Mouse (Mus musculus) mouse embryonic stem cell (cell line): ENCODE results near the gene Phgr1.

ENCODE experiments used
- in situ Hi-C, 2 experiments: fragments of 300-500 bp; cut with MboI; formaldehyde crosslinking; loops; 1 replicate in 1 of 2; 3 replicates in 1 of 2; pipeline ENCODE4 v1.14.3; 2019 to 2020; ENCODE audit warnings: low sequenced_read_pairs in 2 of 2, low pct_unique_long_range_greater_than_20kb in 1 of 2, mixed read lengths in 1 of 2; ENCODE audit not compliant: unreplicated experiment in 1 of 2

The Phgr1 gene

GRCm38 (mm10) chr2:118766041-118767033 is 6.2 kb upstream of the Phgr1 start:
- in situ Hi-C loops, result no loop called here

- in situ Hi-C loops, result no loop called here
These were observed 2.0 kb downstream of the Phgr1 start for GRCm38 (mm10) chr2:118774536-118774935.

DNA sequence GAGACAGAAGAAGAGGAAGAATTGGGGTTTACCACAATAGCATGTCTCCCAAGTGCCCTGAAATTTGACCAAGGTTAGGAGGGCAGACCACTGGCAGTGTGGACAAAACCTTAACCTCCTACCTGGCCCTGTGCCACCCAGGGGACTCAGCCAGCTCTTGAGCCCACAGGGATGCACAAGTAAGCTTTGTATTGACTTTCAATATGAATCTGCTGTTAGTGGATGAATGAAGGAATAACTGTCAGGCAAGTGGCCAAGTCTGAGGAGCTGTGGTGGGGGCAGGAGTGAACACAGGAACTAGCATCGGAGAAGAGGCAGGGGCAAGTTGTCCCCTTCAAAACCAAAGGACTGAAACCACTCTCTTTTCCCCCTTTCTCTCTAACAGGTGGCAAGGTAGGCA is 2.8 kb downstream of the Phgr1 start:
- in situ Hi-C loops, result no loop called here

DNA sequence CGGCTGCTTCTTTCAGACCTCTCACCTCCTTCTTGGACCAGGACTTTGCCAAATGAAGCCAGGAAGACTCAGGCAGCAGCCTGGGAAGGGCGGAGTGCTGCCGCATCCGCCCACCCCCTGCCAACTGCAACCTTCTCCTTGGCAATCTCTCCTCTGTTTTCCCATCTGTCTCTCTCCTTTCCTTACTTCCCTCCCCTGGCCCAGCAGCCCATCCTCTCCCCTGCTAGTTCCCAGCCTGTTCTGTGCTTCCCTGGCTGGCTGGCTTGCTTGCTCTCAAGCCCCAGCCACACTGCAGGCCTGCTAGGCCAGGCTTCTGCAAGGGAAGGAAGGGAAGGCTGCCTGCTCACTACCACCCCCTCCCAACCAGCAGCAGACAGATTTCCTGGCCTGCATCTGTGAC is 3.3 kb downstream of the Phgr1 start:
- in situ Hi-C loops, result no loop called here

GRCm38 (mm10) chr2:118776295-118776694 is 3.7 kb downstream of the Phgr1 start:
- in situ Hi-C loops, result no loop called here

GRCm38 (mm10) chr2:118778418-118778817 is 5.8 kb downstream of the Phgr1 start:
- in situ Hi-C loops, result no loop called here

DNA sequence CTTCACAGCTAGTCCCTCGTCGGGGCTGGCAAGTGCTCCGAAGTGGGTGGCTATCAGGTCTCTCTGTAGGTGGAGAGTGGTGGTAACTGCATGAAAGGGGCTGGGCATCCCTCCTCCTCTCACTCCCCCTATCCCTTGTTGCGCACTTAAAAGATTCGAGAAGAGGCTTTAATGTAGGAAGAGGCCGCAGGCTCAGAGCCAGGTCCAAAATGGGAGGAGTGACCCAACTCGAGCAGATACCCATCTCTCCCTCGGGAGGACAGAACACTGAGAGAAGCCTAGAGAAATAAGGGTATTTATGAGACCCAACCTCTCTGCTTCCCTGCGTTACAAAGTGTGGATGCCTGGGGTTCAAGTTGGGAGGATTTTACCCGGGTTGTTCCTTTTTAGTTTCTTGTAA is 6.5 kb downstream of the Phgr1 start:
- in situ Hi-C loops, result no loop called here

DNA sequence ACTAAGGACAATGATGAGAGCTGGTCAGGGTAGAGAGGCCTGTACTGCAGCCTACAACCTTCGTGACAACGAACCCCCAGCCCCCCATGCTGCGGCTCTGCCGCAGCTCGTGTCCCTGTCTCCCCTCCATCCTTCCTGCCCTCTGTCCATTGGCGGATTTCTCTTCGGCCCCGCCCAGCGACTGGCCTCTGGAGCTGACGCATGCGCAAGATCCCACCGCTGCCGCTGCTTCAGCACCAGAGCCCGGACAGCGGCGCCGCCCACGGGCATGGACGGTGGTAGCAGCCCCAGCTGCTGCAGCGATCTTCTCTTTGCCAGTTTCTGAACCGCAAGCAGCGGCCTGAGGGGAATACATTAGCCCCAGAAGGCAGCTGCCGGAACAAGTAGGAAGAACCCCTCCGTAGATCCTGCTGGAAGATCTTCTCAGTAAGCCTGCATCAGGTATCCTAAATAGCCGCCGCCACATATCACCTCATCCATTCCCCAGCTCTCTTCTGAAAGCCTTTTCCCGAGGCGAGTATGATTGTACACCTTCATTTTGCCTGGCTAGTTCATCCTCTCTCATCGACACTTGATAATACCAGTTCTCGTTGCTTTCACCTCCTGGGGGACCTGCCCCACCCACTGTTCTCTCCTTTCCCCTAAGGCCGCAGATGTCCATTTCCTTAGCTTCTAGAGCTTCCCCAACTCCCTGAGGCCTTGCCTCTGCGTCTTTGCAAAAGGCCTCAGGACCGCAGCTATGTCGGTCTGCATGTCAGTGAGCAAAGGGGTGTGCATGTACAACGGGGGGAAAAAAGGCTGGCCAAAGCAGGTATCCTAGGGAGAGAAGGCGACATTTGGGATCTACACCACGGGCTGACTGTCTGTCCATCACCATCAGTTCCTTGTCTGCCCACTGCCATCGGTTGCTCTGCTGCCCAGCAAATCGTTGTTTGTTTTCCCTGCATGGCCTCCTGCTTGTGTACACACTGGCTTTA is 7.2 kb downstream of the Phgr1 start, which contains the start of gene Disp2:
Gene Disp2, plus strand, starts transcription at position 216 of the 977 bp plus-strand sequence.
- in situ Hi-C loops, result no loop called here

GRCm38 (mm10) chr2:118781115-118781514 is 8.5 kb downstream of the Phgr1 start:
- in situ Hi-C loops, result no loop called here

DNA sequence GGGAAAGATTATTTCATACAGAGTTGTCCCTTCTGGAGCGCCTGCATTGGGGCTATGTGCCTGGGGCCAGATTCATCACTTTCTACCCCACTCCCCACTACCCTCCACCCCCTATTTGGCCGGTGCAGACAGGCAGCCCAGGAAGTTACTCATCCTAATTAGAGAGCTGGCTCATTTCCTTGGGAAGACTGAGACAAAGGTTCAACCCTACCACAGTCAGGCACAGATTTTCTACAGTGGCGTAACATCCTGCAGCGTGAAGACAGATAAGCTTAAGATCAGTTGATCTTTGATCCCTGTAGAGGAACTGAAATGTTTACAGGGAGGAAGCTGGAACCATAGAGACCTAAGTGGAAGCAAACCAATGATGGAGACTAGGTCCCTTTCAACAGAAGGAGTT is 9.7 kb downstream of the Phgr1 start:
- in situ Hi-C loops, result no loop called here

- in situ Hi-C loops, result no loop called here
These were observed 10.5 kb downstream of the Phgr1 start for GRCm38 (mm10) chr2:118783093-118783492.

- in situ Hi-C loops, result no loop called here
These were observed 11.1 kb downstream of the Phgr1 start for GRCm38 (mm10) chr2:118783663-118784062.

DNA sequence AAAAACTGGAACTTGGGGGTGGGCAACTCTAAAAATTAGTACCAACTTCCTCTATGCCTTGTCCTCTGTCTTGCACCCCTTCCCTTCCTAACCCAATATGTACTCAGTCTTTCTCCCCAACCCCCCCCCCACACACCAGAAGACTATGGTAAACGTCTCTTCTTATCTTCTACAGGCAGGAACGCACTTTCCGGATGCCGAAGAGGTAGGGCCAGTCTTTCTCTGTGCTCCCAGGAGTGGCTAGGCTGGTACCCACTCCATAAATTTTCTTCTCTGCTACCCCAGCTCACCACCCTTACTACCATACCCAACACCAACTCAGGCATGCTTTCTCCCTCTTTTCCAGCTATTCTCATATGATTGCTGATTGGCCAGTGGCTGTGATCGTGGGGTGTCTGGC is 14.0 kb downstream of the Phgr1 start:
- in situ Hi-C loops, result no loop called here

DNA sequence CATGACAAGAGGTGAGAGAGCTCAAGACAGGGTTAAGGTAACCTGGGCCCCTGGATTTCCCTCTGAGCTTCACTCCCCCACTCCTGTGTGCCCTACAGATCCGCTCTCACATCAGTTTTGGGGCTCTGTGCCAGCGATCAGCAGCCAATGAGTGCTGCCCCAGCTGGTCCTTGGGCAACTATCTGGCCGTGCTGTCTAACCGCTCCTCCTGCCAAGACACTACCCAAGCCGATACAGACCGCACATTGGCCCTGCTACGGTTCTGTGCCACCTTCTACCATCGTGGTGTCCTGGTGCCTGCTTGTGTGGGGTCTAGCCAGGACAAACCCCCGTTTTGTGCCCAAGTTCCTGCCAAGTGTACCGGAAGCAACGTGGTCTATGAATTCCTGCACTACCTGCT is 16.9 kb downstream of the Phgr1 start:
- in situ Hi-C loops, result no loop called here

GRCm38 (mm10) chr2:118790221-118790550 is 17.6 kb downstream of the Phgr1 start:
- in situ Hi-C loops, result no loop called here

GRCm38 (mm10) chr2:118790551-118791525 is 18.3 kb downstream of the Phgr1 start:
- in situ Hi-C loops, result no loop called here

GRCm38 (mm10) chr2:118791591-118792258 is 19.2 kb downstream of the Phgr1 start:
- in situ Hi-C loops, result no loop called here

- in situ Hi-C loops, result no loop called here
These were observed 19.7 kb downstream of the Phgr1 start for GRCm38 (mm10) chr2:118792259-118792613.
